Mouse (Mus musculus) ES-Bruce4 (cell line): ENCODE measurements around the gene Itsn1.

Experiments
- EP300 ChIP-seq: IDR thresholded peaks from 2 replicates; pipeline ENCODE4 v1.6.1; 2011; ENCODE audit warnings: low read depth, low read length; ENCODE audit not compliant: insufficient read depth
- POLR2A ChIP-seq: IDR thresholded peaks from one replicate; pipeline ENCODE4 v1.8.1; 2011; ENCODE audit warnings: low read length; ENCODE audit not compliant: insufficient read depth

- no peak for TF ChIP-seq EP300
- TF ChIP-seq POLR2A: no peak
Observed at GRCm38 (mm10) chr16:91962204-91962893, 233.3 kb downstream of the Itsn1 start.
